Mouse (Mus musculus) testis, adult 2 months (tissue): ENCODE results near the gene Trim33.

ENCODE experiments used
- CTCF ChIP-seq: fragments of 200-500 bp; IDR thresholded peaks from 2 replicates; pipeline ENCODE4 v1.5.1; 2012; ENCODE audit warnings: low read depth, mild to moderate bottlenecking, inconsistent platforms, low read length, moderate library complexity; ENCODE audit not compliant: control insufficient read depth, insufficient read depth, insufficient replicate concordance
- POLR2A ChIP-seq: fragments of 200-500 bp; IDR thresholded peaks from 2 replicates; pipeline ENCODE4 v1.6.1; 2012; ENCODE audit warnings: low read depth, mild to moderate bottlenecking, inconsistent platforms, low read length, moderate library complexity; ENCODE audit not compliant: control insufficient read depth

DNA sequence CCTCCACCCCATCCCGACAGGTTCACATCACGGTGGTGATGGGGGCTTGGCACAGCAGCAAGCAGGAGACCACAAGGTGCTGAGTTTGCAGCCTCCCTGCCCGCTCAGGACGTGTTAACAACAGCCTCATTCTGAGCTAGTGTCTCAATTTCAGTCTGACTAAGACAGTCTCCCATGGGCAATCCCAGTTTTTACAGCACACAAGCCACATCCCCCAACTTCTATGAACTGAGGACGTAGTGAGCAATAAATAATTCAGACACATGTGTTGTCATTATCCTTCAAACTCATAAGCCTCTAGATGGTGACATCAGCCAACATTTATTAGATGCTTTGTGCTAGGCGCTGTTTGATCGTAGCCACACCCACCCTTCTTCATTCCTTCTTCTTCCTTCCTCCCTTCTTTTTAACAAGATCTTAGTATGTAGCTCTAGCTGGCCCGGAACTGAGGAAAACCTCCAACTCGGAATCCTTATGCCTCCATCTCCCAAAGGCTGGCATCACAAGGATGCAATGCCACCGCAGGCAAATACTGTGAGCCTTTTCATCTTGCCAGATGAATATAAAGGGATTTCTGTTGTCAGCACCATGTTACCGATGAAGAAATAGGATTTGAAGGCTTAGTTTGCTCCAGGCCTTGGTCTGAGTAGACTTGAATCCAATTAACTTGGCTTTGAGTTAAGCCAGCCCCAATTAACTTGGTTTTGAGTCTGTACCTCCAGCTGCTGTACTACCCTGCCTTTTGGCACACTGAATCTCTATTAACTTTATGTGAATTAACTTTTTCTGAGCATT, 88.3 kb downstream of the Trim33 start:
- no peak for TF ChIP-seq CTCF
- no peak for TF ChIP-seq POLR2A
